Mouse (Mus musculus) G1E (cell line): ENCODE data around the gene Padi6.

Experiments used
- CTCF ChIP-seq: IDR thresholded peaks from 2 replicates; pipeline ENCODE4 v1.5.1; 2012; ENCODE audit warnings: low read depth, low read length, inconsistent platforms, mixed read lengths
- GATA2 ChIP-seq: IDR thresholded peaks from 2 replicates; pipeline ENCODE4 v1.6.1; 2012; ENCODE audit warnings: low read depth, low read length, inconsistent platforms, borderline replicate concordance
- TAL1 ChIP-seq: conservative IDR thresholded peaks from 2 replicates; pipeline ENCODE4 v1.6.1; 2012; ENCODE audit warnings: low read depth, low read length, inconsistent platforms, mixed read lengths

GRCm38 (mm10) chr4:140755811-140756210 is 13.4 kb upstream of the Padi6 start:
- no peak for TF ChIP-seq CTCF
- TF ChIP-seq TAL1: no peak
- no peak for TF ChIP-seq GATA2
